Mouse (Mus musculus) forebrain, embryonic 11.5 days (tissue): ENCODE measurements at regions not wholly inside any gene's neighbourhood (a gene's known extent, or its start where the extent isn't known, plus 50 kb on each side); places are given as distances from the start of the nearest gene placed in this dataset.
A peak's percentile ranks its signal among the peaks of the same experiment; 100 is the strongest.

Source experiments
- ATAC-seq: fragments of 200-750 bp; cut with Nextera tagmentation; replicated peaks from 2 replicates; pipeline ENCODE4 v1.8.0; 2017; ENCODE audit warnings: moderate TSS enrichment; ENCODE audit not compliant: low FRiP score
- DNase-seq: peaks from one replicate; pipeline ENCODE4 v3.0.0-alpha.2; 2017; ENCODE audit warnings: low spot score
- H3K27ac ChIP-seq: fragments of 300-500 bp; sonication (generic); 2 replicates; pipeline ENCODE4 v1.5.1; 2014; ENCODE audit warnings: low read depth, low read length
- H3K27me3 ChIP-seq: fragments of 300-500 bp; sonication (generic); 2 replicates; pipeline ENCODE4 v1.6.1; 2014; ENCODE audit warnings: mild to moderate bottlenecking, low read length, mixed read lengths; ENCODE audit not compliant: control insufficient read depth, insufficient read depth
- H3K36me3 ChIP-seq: fragments of 300-500 bp; sonication (generic); 2 replicates; pipeline ENCODE4 v1.6.1; 2014; ENCODE audit warnings: mild to moderate bottlenecking, low read length, moderate library complexity, mixed read lengths; ENCODE audit not compliant: control insufficient read depth, insufficient read depth
- H3K4me1 ChIP-seq: fragments of 300-500 bp; sonication (generic); replicated peaks from 2 replicates; pipeline ENCODE4 v1.6.1; 2014; ENCODE audit warnings: low read length, mixed read lengths; ENCODE audit not compliant: control insufficient read depth, insufficient read depth
- H3K4me2 ChIP-seq: fragments of 300-500 bp; sonication (generic); 2 replicates; pipeline ENCODE4 v1.6.1; 2014; ENCODE audit warnings: low read depth, mild to moderate bottlenecking, low read length, moderate library complexity, mixed read lengths; ENCODE audit not compliant: severe bottlenecking
- H3K4me3 ChIP-seq: fragments of 300-500 bp; sonication (generic); 2 replicates; pipeline ENCODE4 v1.5.1; 2014; ENCODE audit warnings: low read depth, low read length
- H3K9ac ChIP-seq: fragments of 300-500 bp; sonication (generic); 2 replicates; pipeline ENCODE4 v1.6.1; 2014; ENCODE audit warnings: low read length
- H3K9me3 ChIP-seq: fragments of 300-500 bp; sonication (generic); 2 replicates; pipeline ENCODE4 v1.6.1; 2016; ENCODE audit warnings: low read length, mixed read lengths; ENCODE audit not compliant: control insufficient read depth
- WGBS: fragments of 180-500 bp; shearing (Covaris S2); extraction: QIAGEN DNeasy Blood & Tissue Kit; methylation state at CpG from one replicate; pipeline ENCODE4 v1.1.7; 2014; 5-methylcytosine and 5-hydroxymethylcytosine counted together

DNA sequence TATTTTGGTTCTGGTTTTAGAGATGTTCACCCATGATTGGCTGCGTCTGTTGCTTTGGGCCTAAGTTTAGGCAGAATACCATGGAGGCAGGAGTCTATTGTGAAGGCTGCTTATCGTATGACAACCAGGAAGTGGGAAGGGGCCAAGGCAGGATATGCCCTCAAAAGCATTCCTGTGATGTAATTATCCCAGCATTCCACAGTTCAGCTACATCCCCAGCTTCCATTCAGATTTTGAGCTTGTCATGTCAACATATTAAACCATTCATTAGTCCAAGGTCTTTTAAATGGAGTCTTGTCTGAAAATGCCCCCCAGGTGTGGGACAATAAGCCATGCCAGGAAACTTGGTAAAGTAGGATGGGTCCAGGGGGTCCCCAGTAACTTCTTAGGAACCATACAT, 79.3 kb upstream of the Ralgps2 start:
- Histone ChIP-seq H3K27ac (no peak overlapping the region), H3K4me2 (no peak overlapping the region), H3K9ac (no peak overlapping the region), H3K27me3 (no peaks in the 10 kb centered on the region), H3K36me3 (no peaks in the 10 kb centered on the region), H3K4me3 (no peak overlapping the region), H3K9me3 (no peaks in the 10 kb centered on the region), H3K4me1 (no peaks in the 10 kb centered on the region)
- ATAC-seq (no peak), DNase-seq (peak; percentile 4)
- 91% methylated on average over 2 of the region's 2 CpGs for WGBS

DNA sequence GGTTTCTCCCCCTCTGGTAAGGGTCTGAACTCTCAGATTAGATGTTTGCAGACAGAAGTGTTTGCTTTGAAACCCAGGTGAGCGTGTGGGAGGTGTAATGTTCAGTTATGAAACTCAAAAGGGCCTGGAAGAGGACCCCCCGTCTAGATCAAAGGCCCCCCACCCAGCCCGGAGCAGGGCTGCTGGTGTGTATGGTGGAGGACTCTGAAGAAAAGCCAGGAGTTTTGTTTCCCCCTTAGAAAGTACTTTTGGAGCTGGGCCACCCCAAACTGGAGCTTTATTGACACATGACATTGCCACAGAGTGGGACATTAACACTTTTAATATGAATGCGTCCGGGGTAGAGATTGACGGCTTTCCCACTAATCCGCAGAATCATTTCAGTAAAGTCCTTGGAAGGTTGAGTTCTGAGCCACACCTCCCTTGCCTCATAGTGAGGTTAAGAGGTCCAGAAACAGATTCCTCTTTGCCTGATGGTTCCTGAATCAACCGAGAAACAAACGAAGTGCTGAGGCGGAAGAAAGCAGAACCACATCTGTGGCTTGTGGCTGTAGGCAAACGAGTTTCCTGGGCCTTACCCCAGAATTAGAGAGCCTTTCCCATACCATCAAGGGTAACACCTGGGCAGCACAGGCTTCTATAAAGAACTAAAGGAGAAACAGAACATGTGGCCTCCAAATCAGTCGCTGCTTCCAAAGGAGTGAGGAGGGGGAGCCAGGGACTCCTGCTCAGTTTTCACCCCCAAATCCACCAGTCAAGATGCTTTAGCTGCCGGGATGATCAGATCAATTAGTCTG, 78.0 kb upstream of the Ralgps2 start:
- Histone ChIP-seq H3K27me3 (no peaks in the 10 kb centered on the region), H3K27ac (no peak overlapping the region)
- 69% methylated on average over 13 of the region's 13 CpGs for WGBS

DNA sequence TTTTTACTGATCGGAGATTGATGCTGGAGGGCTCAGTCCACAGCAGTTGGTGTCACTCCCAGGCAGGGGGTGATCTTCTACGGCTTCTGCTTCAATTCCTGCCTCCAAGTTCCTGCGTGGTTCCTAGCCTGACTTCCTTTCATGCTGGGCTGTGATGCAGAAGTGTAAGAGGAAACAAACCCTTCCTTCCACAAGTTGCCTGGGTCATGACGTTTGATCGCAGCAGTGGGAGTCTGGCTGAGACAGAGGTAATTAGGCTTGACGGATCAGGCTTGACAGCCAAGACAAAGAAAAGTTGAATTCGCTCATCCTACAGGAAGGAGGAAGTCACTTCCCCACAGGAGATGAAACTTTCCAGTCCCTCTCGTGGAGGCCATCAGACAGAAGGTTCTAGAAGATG, 77.2 kb upstream of the Ralgps2 start:
- Histone ChIP-seq H3K9ac (no peak overlapping the region), H3K36me3 (no peaks in the 10 kb centered on the region), H3K4me1 (no peaks in the 10 kb centered on the region), H3K27me3 (no peaks in the 10 kb centered on the region), H3K27ac (no peak overlapping the region), H3K4me3 (no peak overlapping the region), H3K9me3 (no peaks in the 10 kb centered on the region), H3K4me2 (no peak overlapping the region)
- 47% methylated on average over 8 of the region's 8 CpGs for whole genome bisulfite sequencing
- DNase-seq (peak; percentile 45), ATAC-seq (no peak)

More for the DNA sequence above, 78.0 kb upstream of the Ralgps2 start:
- no peak overlapping the region for H3K9ac ChIP-seq
- ATAC-seq (no peak), DNase-seq (peak; percentile 20)
- H3K4me2 ChIP-seq, result no peak overlapping the region
- H3K9me3 ChIP-seq, result no peaks in the 10 kb centered on the region
- H3K36me3 ChIP-seq, result no peaks in the 10 kb centered on the region
- H3K4me1 ChIP-seq, result no peaks in the 10 kb centered on the region
- no peak overlapping the region for H3K4me3 ChIP-seq

DNA sequence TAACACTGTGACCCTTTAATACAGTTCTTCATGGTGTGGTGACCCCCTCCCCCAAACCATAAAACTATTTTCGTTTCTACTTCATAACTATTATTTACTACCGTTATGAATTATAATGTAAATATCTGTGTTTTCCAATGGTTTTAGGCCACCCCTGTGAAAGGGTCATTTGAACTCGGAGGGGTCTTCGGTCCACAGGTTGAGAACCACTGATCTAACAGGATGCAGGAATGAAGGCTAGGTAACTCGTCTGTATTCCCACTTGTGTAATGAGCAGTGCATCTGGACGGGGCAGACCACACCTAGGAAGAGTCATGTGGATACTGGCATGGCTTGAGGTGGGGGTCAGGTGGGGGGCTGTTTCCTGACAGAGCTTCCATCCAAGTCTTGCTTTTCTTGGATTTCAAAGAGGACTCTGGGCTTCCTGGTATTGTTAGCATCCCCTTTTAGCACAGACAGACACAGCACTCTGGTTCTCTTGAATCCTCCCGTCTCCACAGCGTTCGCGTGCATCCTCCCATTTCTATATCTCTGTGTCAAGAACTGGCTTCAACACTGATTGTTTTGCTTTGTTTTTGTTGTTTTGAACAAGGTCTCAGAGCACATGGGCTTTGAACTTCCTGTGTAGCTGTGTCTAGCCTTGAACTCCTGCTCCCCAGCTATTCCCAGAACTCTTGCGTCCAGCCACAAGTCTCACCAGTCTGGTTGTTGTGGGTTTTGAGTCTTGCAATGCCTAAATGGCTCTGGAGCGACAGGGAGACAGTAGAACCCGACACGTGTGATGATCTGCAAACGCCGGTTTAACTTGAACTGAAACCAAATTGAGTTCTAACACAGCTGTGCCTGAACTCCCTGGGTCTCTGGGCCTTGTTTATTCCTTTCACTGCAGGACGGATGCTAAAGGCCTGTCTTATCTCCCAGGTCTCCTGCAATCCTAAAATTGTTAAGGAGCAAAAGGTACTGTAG, 75.4 kb upstream of the Ralgps2 start:
- H3K9me3 ChIP-seq, result no peaks in the 10 kb centered on the region
- no peaks in the 10 kb centered on the region for H3K27me3 ChIP-seq
- no peaks in the 10 kb centered on the region for H3K4me1 ChIP-seq
- no peak overlapping the region for H3K4me3 ChIP-seq
- DNase-seq, result no peak
- no peak overlapping the region for H3K9ac ChIP-seq
- no peak for ATAC-seq
- no peak overlapping the region for H3K4me2 ChIP-seq
- WGBS, result 93% methylated on average over 17 of the region's 17 CpGs
- H3K27ac ChIP-seq, result no peak overlapping the region
- no peaks in the 10 kb centered on the region for H3K36me3 ChIP-seq

DNA sequence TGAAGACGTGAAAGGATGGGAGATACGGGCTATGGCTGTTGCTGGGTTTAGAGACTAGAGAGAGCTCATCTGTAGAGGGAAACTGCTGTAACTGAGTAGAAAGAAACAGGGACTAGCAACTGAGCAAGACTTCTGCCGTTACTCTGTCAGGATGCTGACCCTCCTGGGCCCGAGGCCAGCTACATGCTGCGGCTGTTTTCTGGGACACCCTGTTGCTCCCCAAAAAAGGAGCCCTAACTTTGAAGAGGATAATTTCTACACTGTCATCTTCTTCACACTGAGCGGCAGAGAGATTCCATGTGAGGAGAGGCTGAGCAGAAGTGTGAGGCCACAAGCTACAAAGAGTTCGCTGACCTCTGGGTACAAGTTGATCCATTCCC, 74.2 kb upstream of the Ralgps2 start:
- H3K27me3 ChIP-seq, result no peaks in the 10 kb centered on the region
- H3K9me3 ChIP-seq, result no peaks in the 10 kb centered on the region
- DNase-seq, result no peak
- no peak overlapping the region for H3K27ac ChIP-seq
- WGBS, result 71% methylated on average over 7 of the region's 7 CpGs
- no peak for ATAC-seq
- no peak overlapping the region for H3K4me3 ChIP-seq
- H3K36me3 ChIP-seq, result no peaks in the 10 kb centered on the region
- no peaks in the 10 kb centered on the region for H3K4me1 ChIP-seq
- no peak overlapping the region for H3K9ac ChIP-seq
- no peak overlapping the region for H3K4me2 ChIP-seq

DNA sequence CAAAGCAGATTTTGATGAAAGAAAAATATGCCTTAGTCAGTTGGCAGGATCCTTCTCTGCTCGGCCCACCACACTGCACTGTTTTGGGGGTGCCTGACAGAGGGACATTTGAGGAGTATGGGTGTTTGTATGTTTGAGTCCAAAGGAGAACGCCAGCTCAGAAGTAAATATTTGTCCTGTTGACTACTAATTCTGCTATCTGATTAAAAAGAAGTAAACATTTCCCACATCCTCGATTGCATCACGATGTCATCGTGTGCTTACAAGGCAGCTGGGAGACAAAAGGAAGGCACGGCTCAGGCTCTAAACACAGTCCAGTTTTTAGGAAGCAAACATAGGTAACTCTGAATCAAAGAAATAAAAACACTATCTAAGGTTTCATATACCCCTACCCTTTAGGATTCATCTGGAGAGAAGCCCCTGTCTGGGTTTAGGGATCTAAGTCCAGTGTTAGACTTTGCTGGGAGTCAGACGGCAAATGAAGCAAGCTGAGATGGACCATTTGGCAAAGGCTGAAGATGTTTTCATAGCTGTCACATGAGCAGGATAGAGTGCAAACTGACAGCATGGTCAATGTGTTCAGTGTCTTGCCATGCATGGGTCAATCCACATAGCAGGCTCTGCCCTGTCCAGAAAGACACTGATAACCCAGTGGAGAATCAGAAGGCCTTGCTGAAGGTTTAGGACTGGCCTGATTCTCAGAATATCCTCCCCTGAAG, 73.7 kb upstream of the Ralgps2 start:
- 90% methylated on average over 7 of the region's 7 CpGs for WGBS
- H3K4me2 ChIP-seq, result no peak overlapping the region
- no peaks in the 10 kb centered on the region for H3K9me3 ChIP-seq
- H3K9ac ChIP-seq, result no peak overlapping the region
- ATAC-seq, result no peak
- DNase-seq, result no peak
- no peaks in the 10 kb centered on the region for H3K36me3 ChIP-seq
- H3K4me3 ChIP-seq, result no peak overlapping the region
- H3K27me3 ChIP-seq, result no peaks in the 10 kb centered on the region
- H3K4me1 ChIP-seq, result no peaks in the 10 kb centered on the region
- H3K27ac ChIP-seq, result no peak overlapping the region

DNA sequence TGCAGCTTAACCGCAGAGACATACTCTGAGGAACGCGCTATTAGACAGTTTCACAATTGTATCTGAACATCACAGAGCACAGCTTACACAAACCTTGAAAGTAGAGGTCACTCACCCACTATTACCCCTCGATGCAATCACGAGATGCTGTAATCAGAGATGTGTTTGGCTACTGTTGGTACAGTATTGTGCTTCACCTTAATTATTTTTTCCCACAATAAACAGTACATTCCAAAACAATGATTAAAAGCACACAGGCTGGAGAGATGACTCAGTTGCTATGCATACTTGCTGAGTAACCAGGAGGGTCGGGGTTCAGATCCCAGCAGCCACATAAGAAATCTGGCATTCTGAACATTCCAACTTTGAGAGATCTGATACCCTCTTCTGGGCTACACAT, 71.8 kb upstream of the Ralgps2 start:
- no peaks in the 10 kb centered on the region for H3K36me3 ChIP-seq
- H3K9ac ChIP-seq, result no peak overlapping the region
- ATAC-seq (no peak), DNase-seq (peak; percentile 20)
- H3K4me1 ChIP-seq, result no peaks in the 10 kb centered on the region
- H3K9me3 ChIP-seq, result no peaks in the 10 kb centered on the region
- no peaks in the 10 kb centered on the region for H3K27me3 ChIP-seq
- H3K4me3 ChIP-seq, result no peak overlapping the region
- H3K27ac ChIP-seq, result no peak overlapping the region
- no peak overlapping the region for H3K4me2 ChIP-seq
- 91% methylated on average over 6 of the region's 6 CpGs for WGBS

DNA sequence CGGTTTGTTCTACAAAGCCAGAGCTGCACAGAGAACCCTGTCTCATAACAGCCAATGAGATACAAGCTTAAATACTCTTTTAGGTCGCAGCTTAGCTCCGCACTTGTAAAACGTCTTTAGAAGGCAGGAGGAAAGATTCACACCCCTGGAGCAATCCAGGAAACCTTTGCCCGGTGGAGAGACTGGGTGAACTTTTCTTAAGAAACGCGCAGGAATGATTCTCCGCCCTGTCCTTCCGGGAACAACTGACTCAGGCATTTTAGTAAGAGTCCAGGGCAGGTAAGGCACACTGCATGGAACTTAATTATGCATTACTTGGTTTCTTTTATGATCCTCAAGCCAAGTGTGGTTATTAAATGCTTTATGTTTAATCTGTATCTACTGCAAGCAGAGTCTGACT, 70.0 kb upstream of the Ralgps2 start:
- peak; percentile 6 for DNase-seq
- Histone ChIP-seq H3K27me3 (no peaks in the 10 kb centered on the region), H3K9me3 (no peaks in the 10 kb centered on the region), H3K36me3 (no peaks in the 10 kb centered on the region), H3K27ac (no peak overlapping the region), H3K4me3 (no peak overlapping the region), H3K9ac (no peak overlapping the region), H3K4me2 (no peak overlapping the region), H3K4me1 (no peaks in the 10 kb centered on the region)
- WGBS, result 84% methylated on average over 9 of the region's 9 CpGs
- ATAC-seq, result no peak
